ENCODE assay signal across 23 mouse cellular contexts in genomic region chr1:86801241-86801640, GRCm38 (mm10).
DNase-seq lines count a peak whose midpoint lies in the region; ATAC-seq and TF ChIP-seq lines count a peak whose summit lies in the region.
"Had no signal": no experiment of that assay in that cellular context is flagged by ENCODE, and none has a peak within 500 bp of the region (broad histone marks: within the 10 kb centered on the region; RNA-seq: fewer than 3 reads in every experiment).

No protein-coding gene starts in this region.

- no peaks in the 10 kb centered on the region for H3K27me3 ChIP-seq in embryonic facial prominence, embryonic 13.5 days
- H3K27me3 ChIP-seq in embryonic facial prominence, embryonic 10.5 days (replicated peaks; ENCODE audit: low read depth, poor library complexity, severe bottlenecking): no peaks in the 10 kb centered on the region
- H3K27me3 ChIP-seq: CH12.LX, Patski had no signal

- in situ Hi-C loops in ES-E14 (cut with MboI; ENCODE audit: low sequenced_read_pairs in 2 of 2, unreplicated experiment in 2 of 2): no loop called here

- no peak for DNase-seq in embryonic facial prominence, embryonic 10.5 days (ENCODE audit: low spot score)
- DNase-seq in heart, adult 11 months: peak; percentile 72
- no peak for DNase-seq in heart, postnatal 10 days
- DNase-seq in retina, postnatal 1 day: peak; percentile 15
- DNase-seq in retina, embryonic 14.5 days (ENCODE audit: low spot score): no peak
- DNase-seq in ES-E14 (ENCODE audit: low read depth, low spot score): no peak
- no peak for DNase-seq in natural killer cell, adult 2 months (ENCODE audit: low spot score in 2 of 2)
- DNase-seq: adrenal gland, adult 2 months; adrenal gland, adult 8-10 months; adrenal gland, postnatal 10 days; adrenal gland, postnatal 14 days; adrenal gland, postnatal 25 days; adrenal gland, postnatal 36 days; B cell, adult 2 months; cerebellum, adult 11 months; cerebellum, adult 11-12 months; cerebellum, adult 18-20 months had no signal

- WGBS in embryonic facial prominence, embryonic 13.5 days: 93% methylated on average over 2 of the region's 2 CpGs
- WGBS in embryonic facial prominence, embryonic 10.5 days: 85% methylated on average over 2 of the region's 2 CpGs

- no peaks in the 10 kb centered on the region for H3K36me3 ChIP-seq in embryonic facial prominence, embryonic 13.5 days
- H3K36me3 ChIP-seq in embryonic facial prominence, embryonic 10.5 days (replicated peaks): peaks cover 3% of the 10 kb centered on the region; the same call in 1 of the 2 replicates
- no peaks in the 10 kb centered on the region for H3K36me3 ChIP-seq in ES-E14 (ENCODE audit: control insufficient read depth, insufficient read depth, low read length, poor library complexity, severe bottlenecking)

- intact Hi-C loops in heart, postnatal 10 days (cut with DNase I): no loop called here

- no peak overlapping the region for H3K4me3 ChIP-seq in embryonic facial prominence, embryonic 13.5 days
- no peak overlapping the region for H3K4me3 ChIP-seq in embryonic facial prominence, embryonic 10.5 days
- no peak overlapping the region for H3K4me3 ChIP-seq in ES-E14 (ENCODE audit: insufficient read depth in 1 of 2, low read depth in 1 of 2, low read length in 2 of 2, poor library complexity in 1 of 2, severe bottlenecking in 1 of 2)

- ATAC-seq in embryonic facial prominence, embryonic 13.5 days (ENCODE audit: insufficient number of reproducible peaks, insufficient read depth, low FRiP score, low TSS enrichment, low read depth): peak; percentile 56; the same call in 1 of the 2 replicates
- ATAC-seq: activated CD4-positive, CD25-positive, alpha-beta regulatory T cell, adult 4 months; CD4-positive, CD25-positive, alpha-beta regulatory T cell, adult 4 months; Patski had no signal

- H3K9ac ChIP-seq in embryonic facial prominence, embryonic 13.5 days: no peak overlapping the region
- peak overlapping the region; percentile 17; the same call in 1 of the 2 replicates for H3K9ac ChIP-seq in ES-E14 (ENCODE audit: insufficient read depth, low read depth, low read length, poor library complexity, severe bottlenecking)

- no peak overlapping the region for H3K27ac ChIP-seq in embryonic facial prominence, embryonic 13.5 days
- H3K27ac ChIP-seq in embryonic facial prominence, embryonic 10.5 days (replicated peaks): no peak overlapping the region
- H3K27ac ChIP-seq in ES-E14 (ENCODE audit: insufficient read depth, low read depth, low read length, poor library complexity, severe bottlenecking): no peak overlapping the region

- no peaks in the 10 kb centered on the region for H3K9me3 ChIP-seq in embryonic facial prominence, embryonic 13.5 days
- no peaks in the 10 kb centered on the region for H3K9me3 ChIP-seq in embryonic facial prominence, embryonic 10.5 days
- no peaks in the 10 kb centered on the region for H3K9me3 ChIP-seq in ES-E14 (ENCODE audit: control insufficient read depth, insufficient read depth, low read depth, low read length)
- H3K9me3 ChIP-seq: G1E had no signal

- H3K4me2 ChIP-seq in embryonic facial prominence, embryonic 13.5 days: no peak overlapping the region

- no peaks in the 10 kb centered on the region for H3K4me1 ChIP-seq in embryonic facial prominence, embryonic 13.5 days
- H3K4me1 ChIP-seq in embryonic facial prominence, embryonic 10.5 days: no peaks in the 10 kb centered on the region
- H3K4me1 ChIP-seq in ES-E14 (ENCODE audit: control insufficient read depth in 2 of 2, insufficient read depth in 2 of 2, low read length in 2 of 2, poor library complexity in 1 of 2): no peaks in the 10 kb centered on the region

TF ChIP-seq in ES-E14, 5 proteins besides CTCF, POLR2A, EP300 and RAD21:
- TF ChIP-seq HCFC1 (IDR thresholded peaks at IDR 0.05; ENCODE audit: borderline replicate concordance, insufficient read depth, low read length): no peak
- no peak for TF ChIP-seq ZNF384 (IDR thresholded peaks at IDR 0.05; ENCODE audit: low read depth, low read length)
- TF ChIP-seq CHD2 (IDR thresholded peaks at IDR 0.05; ENCODE audit: low read depth, low read length): no peak
- TF ChIP-seq MAFK (IDR thresholded peaks at IDR 0.05; ENCODE audit: insufficient read depth, low read depth, low read length): no peak
- TF ChIP-seq ZC3H11A (IDR thresholded peaks at IDR 0.05; ENCODE audit: borderline replicate concordance, low read depth, low read length): no peak

Comparison
In these comparisons a context has a peak if more than half of its experiments do, and no peak if none do; other contexts are left out.
1. DNase-seq: peak in heart, adult 11 months (single experiment) and retina, postnatal 1 day (single experiment); none in embryonic facial prominence, embryonic 10.5 days (single experiment), heart, postnatal 10 days (0 of 2), retina, embryonic 14.5 days (single experiment), ES-E14 (single experiment) and natural killer cell, adult 2 months (0 of 2).